Mouse (Mus musculus): ENCODE results near the gene Adgrb3. TPM values are rescaled to one million over a fixed set of nuclear protein-coding genes. Genes with fewer than 3 reads are reported as not detected.

Gene Adgrb3
- not detected in 2 replicates for polyA plus RNA-seq (2012)

- TF ChIP-seq GATA1 (IDR thresholded peaks at IDR 0.05; ENCODE audit: low read length), result no peak
Measured at GRCm38 (mm10) chr1:25828971-25829920, at the start of gene Adgrb3. Gene Adgrb3 (minus strand): TSS chr1:25829707.

- TF ChIP-seq GATA1 (IDR thresholded peaks at IDR 0.05; ENCODE audit: low read length), result no peak
Measured at GRCm38 (mm10) chr1:25877526-25877925, 48.0 kb upstream of the Adgrb3 start.

GRCm38 (mm10) chr1:25857473-25857872 lies 28.0 kb upstream of the Adgrb3 start:
- no peak for TF ChIP-seq GATA1 (IDR thresholded peaks at IDR 0.05; ENCODE audit: low read length)

- TF ChIP-seq GATA1 (IDR thresholded peaks at IDR 0.05; ENCODE audit: low read length), result no peak
Measured at GRCm38 (mm10) chr1:25854451-25854978, 25.0 kb upstream of the Adgrb3 start.

GRCm38 (mm10) chr1:25832260-25832659 lies 2.8 kb upstream of the Adgrb3 start:
- no peak for TF ChIP-seq GATA1 (IDR thresholded peaks at IDR 0.05; ENCODE audit: low read length)

- TF ChIP-seq GATA1 (IDR thresholded peaks at IDR 0.05; ENCODE audit: low read length), result no peak
Measured at GRCm38 (mm10) chr1:25831521-25831900, 2.0 kb upstream of the Adgrb3 start.

GRCm38 (mm10) chr1:25830757-25831520 lies 1.4 kb upstream of the Adgrb3 start:
- TF ChIP-seq GATA1 (IDR thresholded peaks at IDR 0.05; ENCODE audit: low read length), result no peak

GRCm38 (mm10) chr1:25829921-25830751 lies 629 bp upstream of the Adgrb3 start:
- TF ChIP-seq GATA1 (IDR thresholded peaks at IDR 0.05; ENCODE audit: low read length), result no peak

GRCm38 (mm10) chr1:25828071-25828755 lies 1.3 kb downstream of the Adgrb3 start:
- TF ChIP-seq GATA1 (IDR thresholded peaks at IDR 0.05; ENCODE audit: low read length), result no peak

GRCm38 (mm10) chr1:25827436-25827835 lies 2.1 kb downstream of the Adgrb3 start:
- TF ChIP-seq GATA1 (IDR thresholded peaks at IDR 0.05; ENCODE audit: low read length), result no peak

- TF ChIP-seq GATA1 (IDR thresholded peaks at IDR 0.05; ENCODE audit: low read length), result no peak
Measured at GRCm38 (mm10) chr1:25826771-25827170, 2.7 kb downstream of the Adgrb3 start.

GRCm38 (mm10) chr1:25824626-25825025 lies 4.9 kb downstream of the Adgrb3 start:
- TF ChIP-seq GATA1 (IDR thresholded peaks at IDR 0.05; ENCODE audit: low read length), result no peak

GRCm38 (mm10) chr1:25823961-25824360 lies 5.5 kb downstream of the Adgrb3 start:
- TF ChIP-seq GATA1 (IDR thresholded peaks at IDR 0.05; ENCODE audit: low read length), result no peak

GRCm38 (mm10) chr1:25815491-25815890 lies 14.0 kb downstream of the Adgrb3 start:
- no peak for TF ChIP-seq GATA1 (IDR thresholded peaks at IDR 0.05; ENCODE audit: low read length)

- no peak for TF ChIP-seq GATA1 (IDR thresholded peaks at IDR 0.05; ENCODE audit: low read length)
Measured at GRCm38 (mm10) chr1:25778784-25779183, 50.7 kb downstream of the Adgrb3 start.
